18 mouse cellular contexts compared by ENCODE assay signal in genomic region chr9:67495350-67495749, GRCm38 (mm10).
DNase-seq lines count a peak whose midpoint lies in the region; ATAC-seq and TF ChIP-seq lines count a peak whose summit lies in the region.
"Had no signal": no experiment of that assay in that cellular context is flagged by ENCODE, and none has a peak within 500 bp of the region (broad histone marks: within the 10 kb centered on the region; RNA-seq: fewer than 3 reads in every experiment).

No protein-coding gene starts in this region.

- WGBS in heart, embryonic 13.5 days = 10% methylated on average over 3 of the region's 3 CpGs
- WGBS in kidney, postnatal 0 days = 27% methylated on average over 3 of the region's 3 CpGs
- 20% methylated on average over 3 of the region's 3 CpGs for WGBS in lung, postnatal 0 days

- peaks cover 40% of the 10 kb centered on the region for H3K4me1 ChIP-seq in heart, embryonic 13.5 days
- peaks cover 10% of the 10 kb centered on the region; the same call in 1 of the 2 replicates for H3K4me1 ChIP-seq in kidney, postnatal 0 days (replicated peaks; ENCODE audit: insufficient read depth, low read length)
- no peaks in the 10 kb centered on the region for H3K4me1 ChIP-seq in lung, postnatal 0 days (ENCODE audit: insufficient read depth, low read depth, low read length)
- H3K4me1 ChIP-seq: hindbrain, embryonic 10.5 days had no signal

- no peaks in the 10 kb centered on the region for H3K36me3 ChIP-seq in heart, embryonic 13.5 days
- no peaks in the 10 kb centered on the region for H3K36me3 ChIP-seq in kidney, postnatal 0 days (ENCODE audit: insufficient read depth, low read length)
- H3K36me3 ChIP-seq in lung, postnatal 0 days (ENCODE audit: insufficient read depth, low read length) = no peaks in the 10 kb centered on the region
- H3K36me3 ChIP-seq: hindbrain, embryonic 10.5 days; stomach, embryonic 15.5 days had no signal

- H3K27me3 ChIP-seq in heart, embryonic 13.5 days (replicated peaks) = no peaks in the 10 kb centered on the region
- no peaks in the 10 kb centered on the region for H3K27me3 ChIP-seq in kidney, postnatal 0 days (ENCODE audit: insufficient read depth, low read length)
- no peaks in the 10 kb centered on the region for H3K27me3 ChIP-seq in lung, postnatal 0 days (replicated peaks; ENCODE audit: insufficient read depth, low read length)
- H3K27me3 ChIP-seq: stomach, embryonic 15.5 days had no signal

- no peak overlapping the region for H3K9ac ChIP-seq in heart, embryonic 13.5 days
- no peak overlapping the region for H3K9ac ChIP-seq in kidney, postnatal 0 days (ENCODE audit: low read depth, low read length)
- H3K9ac ChIP-seq in lung, postnatal 0 days (replicated peaks; ENCODE audit: low read depth) = no peak overlapping the region
- H3K9ac ChIP-seq: forebrain, postnatal 0 days; lung, embryonic 14.5 days; stomach, embryonic 15.5 days had no signal

- TF ChIP-seq EP300 in lung, postnatal 0 days (IDR thresholded peaks at IDR 0.05) = no peak

- no peak overlapping the region for H3K4me2 ChIP-seq in heart, embryonic 13.5 days
- no peak overlapping the region for H3K4me2 ChIP-seq in kidney, postnatal 0 days (ENCODE audit: low read length)
- no peak overlapping the region for H3K4me2 ChIP-seq in lung, postnatal 0 days (replicated peaks; ENCODE audit: low read depth, low read length)
- H3K4me2 ChIP-seq: lung, embryonic 14.5 days; stomach, embryonic 15.5 days had no signal

- no peak for ATAC-seq in heart, embryonic 13.5 days (ENCODE audit: extremely low read depth, insufficient number of reproducible peaks, low FRiP score, low TSS enrichment)
- no peak for ATAC-seq in kidney, postnatal 0 days (replicated peaks; ENCODE audit: low FRiP score, low read depth)
- ATAC-seq in lung, postnatal 0 days = no peak
- ATAC-seq: activated CD4-positive, CD25-positive, alpha-beta regulatory T cell, adult 4 months; forebrain, postnatal 0 days had no signal

- DNase-seq in heart, adult 18-20 months = no peak
- DNase-seq in kidney, postnatal 0 days (ENCODE audit: low spot score) = peak; percentile 29
- DNase-seq in kidney, postnatal 10 days = no peak
- peak; percentile 20 for DNase-seq in NIH3T3 (ENCODE audit: low read depth)
- peak; percentile 44 to 47 for DNase-seq in adrenal gland, postnatal 36 days
- no peak for DNase-seq in lung, postnatal 0 days (ENCODE audit: low spot score)
- DNase-seq: cerebellum, adult 9-11 months; forebrain, postnatal 0 days; gastrocnemius, postnatal 10 days; kidney, adult 11 months; kidney, postnatal 25 days; lung, embryonic 14.5 days; spleen, adult 18-20 months; thymus, postnatal 14 days had no signal

- no peak for TF ChIP-seq CTCF in kidney, postnatal 0 days (IDR thresholded peaks at IDR 0.05; ENCODE audit: low read depth)
- no peak for TF ChIP-seq CTCF in lung, postnatal 0 days (IDR thresholded peaks at IDR 0.05)

- H3K9me3 ChIP-seq in heart, embryonic 13.5 days = no peaks in the 10 kb centered on the region
- no peaks in the 10 kb centered on the region for H3K9me3 ChIP-seq in kidney, postnatal 0 days (replicated peaks; ENCODE audit: low read length)
- no peaks in the 10 kb centered on the region for H3K9me3 ChIP-seq in lung, postnatal 0 days (ENCODE audit: low read length)
- H3K9me3 ChIP-seq: hindbrain, embryonic 10.5 days; stomach, embryonic 15.5 days had no signal

- peak overlapping the region; percentile 22 for H3K27ac ChIP-seq in heart, embryonic 13.5 days (replicated peaks)
- H3K27ac ChIP-seq in kidney, postnatal 0 days = no peak overlapping the region
- H3K27ac ChIP-seq in lung, postnatal 0 days (ENCODE audit: low read length) = no peak overlapping the region
- H3K27ac ChIP-seq: hindbrain, embryonic 10.5 days had no signal

- no peak overlapping the region for H3K4me3 ChIP-seq in heart, embryonic 13.5 days
- H3K4me3 ChIP-seq in kidney, postnatal 0 days (replicated peaks; ENCODE audit: low read depth, low read length) = no peak overlapping the region
- no peak overlapping the region for H3K4me3 ChIP-seq in lung, postnatal 0 days (ENCODE audit: low read depth, low read length)
- H3K4me3 ChIP-seq: hindbrain, embryonic 10.5 days; stomach, embryonic 15.5 days had no signal

Comparison
In these comparisons a context has a peak if more than half of its experiments do, and no peak if none do; other contexts are left out.
1. DNase-seq: peak in kidney, postnatal 0 days (single experiment), NIH3T3 (single experiment) and adrenal gland, postnatal 36 days (2 of 2); none in heart, adult 18-20 months (0 of 2), kidney, postnatal 10 days (single experiment) and lung, postnatal 0 days (single experiment).